Mouse (Mus musculus) kidney, adult 2 months (tissue): Measurements from ENCODE around the gene Ebi3. TPM values are rescaled to one million over a fixed set of nuclear protein-coding genes. Genes with fewer than 3 reads are reported as not detected.

ENCODE experiments used
- DNase-seq: peaks from one replicate; pipeline ENCODE4 v3.0.0; 2021
- H3K27ac ChIP-seq: fragments of 200-500 bp; 2 replicates; pipeline ENCODE4 v1.5.1; 2012; ENCODE audit warnings: low read depth, low read length, control low read depth, inconsistent platforms; ENCODE audit not compliant: insufficient read depth
- H3K27me3 ChIP-seq: fragments of 200-500 bp; replicated peaks from 2 replicates; pipeline ENCODE4 v1.6.1; 2012; ENCODE audit warnings: mild to moderate bottlenecking, moderate library complexity, low read length, inconsistent platforms; ENCODE audit not compliant: control insufficient read depth, insufficient read depth
- H3K36me3 ChIP-seq: fragments of 200-500 bp; 2 replicates; pipeline ENCODE4 v1.6.1; 2012; ENCODE audit warnings: mild to moderate bottlenecking, moderate library complexity, low read length, inconsistent platforms; ENCODE audit not compliant: control insufficient read depth, insufficient read depth
- H3K4me1 ChIP-seq: fragments of 200-500 bp; 2 replicates; pipeline ENCODE4 v1.6.1; 2011; ENCODE audit warnings: low read length; ENCODE audit not compliant: control insufficient read depth, insufficient read depth
- H3K4me3 ChIP-seq: fragments of 200-500 bp; 2 replicates; pipeline ENCODE4 v1.5.1; 2011; ENCODE audit warnings: mild to moderate bottlenecking, low read depth, low read length, control low read depth; ENCODE audit not compliant: insufficient read depth
- CTCF ChIP-seq: fragments of 200-500 bp; conservative IDR thresholded peaks from 2 replicates; pipeline ENCODE4 v1.5.1; 2011; ENCODE audit warnings: low read depth, mild to moderate bottlenecking, control low read depth, low read length, moderate library complexity, mixed read lengths; ENCODE audit not compliant: insufficient read depth, insufficient read length
- POLR2A ChIP-seq: fragments of 200-500 bp; IDR thresholded peaks from one replicate; pipeline ENCODE4 v1.6.1; 2011; ENCODE audit warnings: low read depth, low read length, control low read depth
- WGBS: fragments of 180-500 bp; shearing (Covaris S2); methylation state at CpG from one replicate; pipeline ENCODE4 v1.1.7; 2018; 5-methylcytosine and 5-hydroxymethylcytosine counted together
- polyA plus RNA-seq: library from polyadenylated mRNA; depleted of rRNA; stranded (reverse); fragments of >200 nt; gene quantifications from 2 replicates; pipeline ENCODE4 v1.2.3, GENCODE M21; 2012

Ebi3 gene
- polyA plus RNA-seq, 1 experiment, result 3.5 TPM

GRCm38 (mm10) chr17:55952041-55952440 lies 399 bp upstream of the Ebi3 start:
- no peak overlapping the region for H3K27ac ChIP-seq
- H3K4me3 ChIP-seq, result no peak overlapping the region
- no peaks in the 10 kb centered on the region for H3K36me3 ChIP-seq
- TF ChIP-seq POLR2A, result no peak
- no peak for TF ChIP-seq CTCF
- DNase-seq, result no peak
- H3K4me1 ChIP-seq, result peaks cover 4% of the 10 kb centered on the region; the same call in 1 of the 2 replicates
- no peaks in the 10 kb centered on the region for H3K27me3 ChIP-seq

DNA sequence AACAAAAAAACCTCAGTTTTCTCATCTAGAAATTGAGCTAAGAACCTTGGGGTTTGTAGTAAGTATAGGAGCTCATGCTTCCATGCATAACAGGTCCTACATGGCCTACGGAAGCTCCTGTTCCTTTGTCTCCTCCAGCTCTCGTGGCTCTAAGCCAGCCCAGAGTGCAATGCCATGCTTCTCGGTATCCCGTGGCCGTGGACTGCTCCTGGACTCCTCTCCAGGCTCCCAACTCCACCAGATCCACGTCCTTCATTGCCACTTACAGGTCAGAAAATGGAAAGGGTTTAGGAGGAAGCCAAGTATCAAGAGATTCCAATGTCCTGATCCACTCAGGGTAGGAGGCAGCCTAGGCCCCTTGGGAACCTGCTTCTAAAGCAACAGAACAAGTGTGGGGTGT lies 1.3 kb downstream of the Ebi3 start:
- Histone ChIP-seq H3K4me1 (peaks cover 7% of the 10 kb centered on the region; the same call in 1 of the 2 replicates), H3K4me3 (no peak overlapping the region), H3K27me3 (no peaks in the 10 kb centered on the region), H3K36me3 (no peaks in the 10 kb centered on the region), H3K27ac (no peak overlapping the region)
- TF ChIP-seq CTCF (no peak), POLR2A (no peak)
- 80% methylated on average over 6 of the region's 6 CpGs for WGBS
- DNase-seq, result no peak

GRCm38 (mm10) chr17:55954229-55954628 lies 1.8 kb downstream of the Ebi3 start:
- TF ChIP-seq POLR2A (no peak), CTCF (no peak)
- 45% methylated on average over 16 of the region's 16 CpGs for WGBS
- DNase-seq, result no peak

GRCm38 (mm10) chr17:55956129-55956528 lies 3.7 kb downstream of the Ebi3 start:
- no peak for TF ChIP-seq CTCF
- TF ChIP-seq POLR2A, result no peak
- WGBS, result 3% methylated on average over 26 of the region's 26 CpGs
- Histone ChIP-seq H3K27ac (no peak overlapping the region), H3K4me1 (peaks cover 10% of the 10 kb centered on the region; the same call in 1 of the 2 replicates), H3K36me3 (no peaks in the 10 kb centered on the region), H3K4me3 (peak overlapping the region; percentile 62), H3K27me3 (no peaks in the 10 kb centered on the region)
- peak; percentile 88 for DNase-seq

More at GRCm38 (mm10) chr17:55954229-55954628, 1.8 kb downstream of the Ebi3 start:
- no peaks in the 10 kb centered on the region for H3K27me3 ChIP-seq
- H3K36me3 ChIP-seq, result no peaks in the 10 kb centered on the region
- H3K4me1 ChIP-seq, result peaks cover 7% of the 10 kb centered on the region; the same call in 1 of the 2 replicates
- H3K4me3 ChIP-seq, result no peak overlapping the region
- H3K27ac ChIP-seq, result no peak overlapping the region

DNA sequence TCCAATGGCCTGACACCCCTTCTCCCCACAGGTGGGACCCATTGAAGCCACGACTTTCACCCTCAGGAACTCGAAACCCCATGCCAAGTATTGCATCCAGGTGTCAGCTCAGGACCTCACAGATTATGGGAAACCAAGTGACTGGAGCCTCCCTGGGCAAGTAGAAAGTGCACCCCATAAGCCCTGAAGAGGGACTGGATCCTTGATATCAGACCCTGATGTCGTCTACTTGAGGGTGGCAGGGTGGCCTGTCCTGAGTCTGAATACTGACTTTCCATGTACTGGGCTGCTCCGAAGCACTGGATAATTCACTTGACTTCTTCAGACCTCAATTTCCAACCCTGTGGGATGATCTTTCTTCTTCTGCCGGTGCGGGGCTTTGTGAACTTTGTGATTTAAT lies 4.2 kb downstream of the Ebi3 start:
- no peaks in the 10 kb centered on the region for H3K27me3 ChIP-seq
- no peak overlapping the region for H3K27ac ChIP-seq
- peak overlapping the region; percentile 62 for H3K4me3 ChIP-seq
- WGBS, result 42% methylated on average over 6 of the region's 6 CpGs
- no peaks in the 10 kb centered on the region for H3K36me3 ChIP-seq
- peaks cover 10% of the 10 kb centered on the region; the same call in 1 of the 2 replicates for H3K4me1 ChIP-seq
- TF ChIP-seq CTCF (no peak), POLR2A (no peak)
- no peak for DNase-seq

- peak; percentile 76 for DNase-seq
- H3K4me1 ChIP-seq, result peaks cover 10% of the 10 kb centered on the region; the same call in 1 of the 2 replicates
- H3K27me3 ChIP-seq, result no peaks in the 10 kb centered on the region
- H3K36me3 ChIP-seq, result no peaks in the 10 kb centered on the region
- 15% methylated on average over 9 of the region's 9 CpGs for WGBS
- H3K27ac ChIP-seq, result no peak overlapping the region
- peak; percentile 79 for TF ChIP-seq CTCF
- no peak for TF ChIP-seq POLR2A
- H3K4me3 ChIP-seq, result no peak overlapping the region
Observed at GRCm38 (mm10) chr17:55957168-55957567, 4.7 kb downstream of the Ebi3 start.

- peak overlapping the region; percentile 33; the same call in 1 of the 2 replicates for H3K4me3 ChIP-seq
- TF ChIP-seq POLR2A (no peak), CTCF (no peak)
Observed at GRCm38 (mm10) chr17:55957726-55958583, 5.5 kb downstream of the Ebi3 start.

More at GRCm38 (mm10) chr17:55957726-55958583, 5.5 kb downstream of the Ebi3 start:
- Histone ChIP-seq H3K27me3 (no peaks in the 10 kb centered on the region), H3K36me3 (no peaks in the 10 kb centered on the region), H3K27ac (0 out of 2 replicates have a peak overlapping the region, but pooled peaks have one; percentile 36), H3K4me1 (peaks cover 10% of the 10 kb centered on the region; the same call in 1 of the 2 replicates)
- 80% methylated on average over 13 of the region's 13 CpGs for WGBS
- no peak for DNase-seq
